In genomic region chr15:12087634-12088033, GRCm38 (mm10) we compare ENCODE assay signal across 10 mouse cellular contexts.
"Had no signal": no experiment of that assay in that cellular context is flagged by ENCODE, and none has a peak within 500 bp of the region (broad histone marks: within the 10 kb centered on the region; RNA-seq: fewer than 3 reads in every experiment).

No protein-coding gene starts in this region.

- ATAC-seq: midbrain, embryonic 13.5 days had no signal

- H3K9ac ChIP-seq: liver, embryonic 14.5 days; midbrain, embryonic 13.5 days; neural tube, embryonic 12.5 days had no signal

- DNase-seq: kidney, adult 11 months; kidney, postnatal 14 days; layer of hippocampus, adult 9-11 months; liver; lung, adult 18-20 months; thymus, postnatal 4 days had no signal

- H3K27me3 ChIP-seq: midbrain, embryonic 13.5 days; neural tube, embryonic 12.5 days had no signal

- H3K4me3 ChIP-seq: midbrain, embryonic 13.5 days; neural tube, embryonic 12.5 days had no signal

- H3K27ac ChIP-seq: liver, embryonic 14.5 days; midbrain, embryonic 13.5 days; neural tube, embryonic 12.5 days; stomach, postnatal 0 days had no signal

- H3K4me2 ChIP-seq: midbrain, embryonic 13.5 days; neural tube, embryonic 12.5 days had no signal

- H3K4me1 ChIP-seq: neural tube, embryonic 12.5 days had no signal

- H3K9me3 ChIP-seq: midbrain, embryonic 13.5 days; neural tube, embryonic 12.5 days had no signal

- H3K36me3 ChIP-seq: midbrain, embryonic 13.5 days; neural tube, embryonic 12.5 days had no signal
